Mouse (Mus musculus): ENCODE measurements around the gene Samd14.

Samd14 gene

GRCm38 (mm10) chr11:95038156-95038817 lies 28.6 kb downstream of the Samd14 start:
- DNase-seq = peak; percentile 68

GRCm38 (mm10) chr11:95038818-95039655 lies 29.4 kb downstream of the Samd14 start:
- peak; percentile 75 for DNase-seq

- DNase-seq = peak; percentile 90
Measured at GRCm38 (mm10) chr11:95039766-95040165, 30.1 kb downstream of the Samd14 start.

GRCm38 (mm10) chr11:95040491-95041138 lies 30.9 kb downstream of the Samd14 start:
- peak; percentile 93 for DNase-seq

GRCm38 (mm10) chr11:95041139-95041609 lies 31.5 kb downstream of the Samd14 start, which contains the start of gene Pdk2:
Pdk2 (minus strand) TSS chr11:95041354.
- DNase-seq = peak; percentile 99

- peak; percentile 90 for DNase-seq
Measured at GRCm38 (mm10) chr11:95042096-95042495, 32.4 kb downstream of the Samd14 start.

- DNase-seq = peak; percentile 70
Measured at GRCm38 (mm10) chr11:95043060-95043459, 33.4 kb downstream of the Samd14 start.

GRCm38 (mm10) chr11:95043608-95044007 lies 33.9 kb downstream of the Samd14 start:
- DNase-seq = peak; percentile 52

GRCm38 (mm10) chr11:95044185-95044870 lies 34.6 kb downstream of the Samd14 start:
- DNase-seq = peak; percentile 59

- DNase-seq = peak; percentile 73
Measured at GRCm38 (mm10) chr11:95046980-95047680, 37.5 kb downstream of the Samd14 start.

- DNase-seq = no peak
Measured at GRCm38 (mm10) chr11:95053062-95053461, 43.4 kb downstream of the Samd14 start.

GRCm38 (mm10) chr11:95056768-95057501 lies 47.3 kb downstream of the Samd14 start:
- DNase-seq = no peak

GRCm38 (mm10) chr11:95069226-95069957 lies 59.7 kb downstream of the Samd14 start:
- DNase-seq = no peak

- no peak for DNase-seq
Measured at GRCm38 (mm10) chr11:95070140-95071107, 60.7 kb downstream of the Samd14 start.

- peak; percentile 52 for DNase-seq
Measured at GRCm38 (mm10) chr11:95071266-95071665, 61.6 kb downstream of the Samd14 start.

- peak; percentile 49 for DNase-seq
Measured at GRCm38 (mm10) chr11:95072136-95072535, 62.5 kb downstream of the Samd14 start.

GRCm38 (mm10) chr11:95072804-95073203 lies 63.1 kb downstream of the Samd14 start:
- DNase-seq = peak; percentile 91

GRCm38 (mm10) chr11:95073835-95074234 lies 64.2 kb downstream of the Samd14 start:
- no peak for DNase-seq

- peak; percentile 32 for DNase-seq
Measured at GRCm38 (mm10) chr11:95074694-95075093, 65.0 kb downstream of the Samd14 start.

Data from cerebellum, adult 9-11 months (tissue).